Mouse (Mus musculus): ENCODE data around the gene Clpx.
"Not testable (repeated sequence)": the region's sequence is repeated elsewhere in the genome, so short reads cannot be mapped to it uniquely, and the experiment has no call there.

The Clpx gene

GRCm38 (mm10) chr9:65345439-65345838, 51.4 kb downstream of the Clpx start:
- intact Hi-C loops (cut with DNase I): not testable (repeated sequence)

- intact Hi-C loops (cut with DNase I): no loop called here
These were observed 51.9 kb downstream of the Clpx start, which contains the start of gene Pdcd7 for GRCm38 (mm10) chr9:65345854-65346475. Gene Pdcd7 (plus strand): TSS chr9:65346104.

- intact Hi-C loops (cut with DNase I): no loop called here
These were observed 52.5 kb downstream of the Clpx start for GRCm38 (mm10) chr9:65346476-65347111.

- intact Hi-C loops (cut with DNase I): no loop called here
These were observed 53.2 kb downstream of the Clpx start for GRCm38 (mm10) chr9:65347112-65347850.

- intact Hi-C loops (cut with DNase I): no loop called here
These were observed 59.2 kb downstream of the Clpx start for GRCm38 (mm10) chr9:65353251-65353650.

- intact Hi-C loops (cut with DNase I): no loop called here
These were observed 62.5 kb downstream of the Clpx start for GRCm38 (mm10) chr9:65356561-65356960.

GRCm38 (mm10) chr9:65356971-65357370, 62.9 kb downstream of the Clpx start:
- intact Hi-C loops (cut with DNase I): no loop called here

- intact Hi-C loops (cut with DNase I): no loop called here
These were observed 65.0 kb downstream of the Clpx start for GRCm38 (mm10) chr9:65358956-65359480.

GRCm38 (mm10) chr9:65360641-65361448, 66.8 kb downstream of the Clpx start, which contains the start of gene Ubap1l:
Gene Ubap1l (plus strand): TSS chr9:65361041.
- intact Hi-C loops (cut with DNase I): no loop called here

- intact Hi-C loops (cut with DNase I): no loop called here
These were observed 69.6 kb downstream of the Clpx start for GRCm38 (mm10) chr9:65363684-65364083.

GRCm38 (mm10) chr9:65365721-65366120, 71.7 kb downstream of the Clpx start:
- intact Hi-C loops (cut with DNase I): no loop called here

- intact Hi-C loops (cut with DNase I): loop anchor here (5.0 kb wide), 1 partner anchor 61 kb away; no protein-coding TSS in a partner anchor
These were observed 77.7 kb downstream of the Clpx start for GRCm38 (mm10) chr9:65371756-65372155.

- intact Hi-C loops (cut with DNase I): loop anchor here (5.0 kb wide), 1 partner anchor 60 kb away; no protein-coding TSS in a partner anchor
These were observed 78.4 kb downstream of the Clpx start for GRCm38 (mm10) chr9:65372449-65372848.

- intact Hi-C loops (cut with DNase I): loop anchor here (5.0 kb wide), 1 partner anchor 58 kb away; no protein-coding TSS in a partner anchor
These were observed 80.6 kb downstream of the Clpx start for GRCm38 (mm10) chr9:65374468-65375162.

- intact Hi-C loops (cut with DNase I): no loop called here
These were observed 81.3 kb downstream of the Clpx start for GRCm38 (mm10) chr9:65375163-65375934.
